Mouse (Mus musculus) heart, adult 2 months (tissue): ENCODE data around the gene Apobec2. TPM values are rescaled to one million over a fixed set of nuclear protein-coding genes. Genes with fewer than 3 reads are reported as not detected.

ENCODE experiments used
- DNase-seq, 2 experiments: peaks; one replicate each; pipeline ENCODE4 v3.0.0; 2021
- H3K27ac ChIP-seq: fragments of 200-600 bp; 2 replicates; pipeline ENCODE4 v1.8.1; 2022
- H3K27me3 ChIP-seq: fragments of 200-500 bp; 2 replicates; pipeline ENCODE4 v1.6.1; 2012; ENCODE audit warnings: mild to moderate bottlenecking, low read length, inconsistent platforms, mixed read lengths; ENCODE audit not compliant: control insufficient read depth, insufficient read depth
- H3K36me3 ChIP-seq: fragments of 200-500 bp; 2 replicates; pipeline ENCODE4 v1.6.1; 2012; ENCODE audit warnings: low read length, inconsistent platforms; ENCODE audit not compliant: control insufficient read depth, insufficient read depth
- H3K4me1 ChIP-seq: fragments of 200-500 bp; 2 replicates; pipeline ENCODE4 v1.6.1; 2011; ENCODE audit warnings: low read length; ENCODE audit not compliant: control insufficient read depth, insufficient read depth
- H3K4me3 ChIP-seq: fragments of 200-600 bp; 2 replicates; pipeline ENCODE4 v1.8.1; 2022
- H3K79me2 ChIP-seq: fragments of 200-500 bp; replicated peaks from 2 replicates; pipeline ENCODE4 v1.6.1; 2012; ENCODE audit warnings: mild to moderate bottlenecking, inconsistent platforms, low read length, moderate library complexity, mixed read lengths; ENCODE audit not compliant: control insufficient read depth, insufficient read depth
- H3K9ac ChIP-seq: fragments of 200-500 bp; 2 replicates; pipeline ENCODE4 v1.6.1; 2012; ENCODE audit warnings: low read depth, mild to moderate bottlenecking, control low read depth, inconsistent platforms, low read length, mixed read lengths
- CTCF ChIP-seq: fragments of 200-600 bp; IDR thresholded peaks from 2 replicates; pipeline ENCODE4 v1.8.1; 2022; ENCODE audit warnings: antibody characterized with exemption, mild to moderate bottlenecking, moderate library complexity
- EP300 ChIP-seq: fragments of 200-500 bp; IDR thresholded peaks from 2 replicates; pipeline ENCODE4 v1.6.1; 2011; ENCODE audit warnings: low read depth, low read length, control low read depth; ENCODE audit not compliant: insufficient read depth
- POLR2A ChIP-seq: fragments of 200-500 bp; IDR thresholded peaks from 2 replicates; pipeline ENCODE4 v1.6.1; 2011; ENCODE audit warnings: mild to moderate bottlenecking, low read depth, low read length, control low read depth; ENCODE audit not compliant: insufficient read depth
- WGBS: fragments of 180-500 bp; shearing (Covaris S2); methylation state at CpG from one replicate; pipeline ENCODE4 v1.1.7; 2018; 5-methylcytosine and 5-hydroxymethylcytosine counted together
- intact Hi-C: fragments of 180-260 bp; cut with DNase I; formaldehyde crosslinking; loops from one replicate; pipeline ENCODE4 v1.15.1; 2025
- polyA plus RNA-seq: library from polyadenylated mRNA; depleted of rRNA; stranded (reverse); fragments of >200 nt; gene quantifications from 2 replicates; pipeline ENCODE4 v1.2.3, GENCODE M21; 2012; rRNA removed
- total RNA-seq, 2 experiments: library from RNA; stranded (reverse); gene quantifications; 2 replicates each; pipeline ENCODE4 v1.2.3; 2021

The Apobec2 gene
- total and polyA plus RNA-seq, 3 experiments = 150 to 256 (median 222) TPM

DNA sequence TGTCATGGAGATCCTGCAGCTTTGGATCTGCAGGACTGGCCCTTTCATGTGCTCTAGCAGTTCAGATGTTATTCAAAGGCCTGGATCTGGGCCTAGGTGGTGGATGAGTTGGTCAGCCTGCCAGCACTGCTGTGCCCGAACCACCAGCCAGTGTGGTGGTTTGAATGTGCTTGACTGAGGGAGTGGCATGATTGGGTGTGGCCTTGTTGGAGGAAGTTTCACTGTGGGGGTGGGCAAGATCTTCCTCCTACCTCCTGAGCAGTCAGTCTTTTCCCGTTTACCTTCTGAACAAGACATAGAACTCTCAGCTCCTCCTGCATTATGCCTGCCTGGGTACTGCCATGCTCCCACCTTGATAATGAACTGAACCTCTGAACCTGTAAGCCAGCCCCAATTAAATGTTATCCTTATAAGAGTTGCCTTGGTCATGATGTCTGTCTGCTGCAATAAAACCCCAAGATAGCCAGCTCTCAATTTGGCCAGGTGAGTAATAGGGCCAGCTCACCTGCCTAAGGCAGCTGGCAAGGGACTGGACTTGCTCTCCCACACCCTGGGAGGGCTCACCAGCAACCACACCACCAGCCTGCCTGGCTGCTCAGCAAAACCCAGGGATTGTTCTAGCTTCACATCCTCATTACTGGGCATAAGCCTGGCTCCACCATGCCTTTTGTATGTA, 46.8 kb downstream of the Apobec2 start:
- Histone ChIP-seq H3K27me3 (no peaks in the 10 kb centered on the region), H3K27ac (no peak overlapping the region), H3K4me3 (no peak overlapping the region), H3K36me3 (no peaks in the 10 kb centered on the region), H3K79me2 (no peaks in the 10 kb centered on the region), H3K9ac (no peak overlapping the region), H3K4me1 (no peaks in the 10 kb centered on the region)
- DNase-seq = peak in 1 of 2 experiments; percentile 11
- WGBS = 53% methylated on average over 2 of the region's 2 CpGs
- intact Hi-C loops = no loop called here
- no peak for TF ChIP-seq POLR2A
- TF ChIP-seq EP300 = no peak
- TF ChIP-seq CTCF = no peak

DNA sequence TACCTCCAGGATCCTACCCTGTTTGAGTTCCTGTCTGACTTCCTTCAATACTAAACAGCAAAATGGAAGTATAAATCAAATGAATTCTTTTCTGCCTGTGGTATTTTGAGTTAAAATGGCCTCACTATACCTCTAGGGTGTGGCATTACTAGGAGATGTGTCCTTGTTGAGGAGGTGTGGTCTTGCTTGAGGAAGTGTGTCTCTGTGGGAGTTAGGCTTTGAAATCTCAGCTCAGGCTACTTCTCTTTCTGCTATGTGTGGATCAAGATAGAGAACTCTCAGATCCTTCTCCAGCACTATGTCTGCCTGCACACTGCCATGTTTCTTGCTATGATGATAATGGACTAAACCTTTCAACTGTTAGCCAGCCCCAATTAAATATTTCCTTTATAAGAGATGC, 53.7 kb downstream of the Apobec2 start:
- intact Hi-C loops = no loop called here
- Histone ChIP-seq H3K27ac (no peak overlapping the region), H3K27me3 (no peaks in the 10 kb centered on the region), H3K4me3 (no peak overlapping the region), H3K9ac (no peak overlapping the region), H3K36me3 (no peaks in the 10 kb centered on the region), H3K4me1 (no peaks in the 10 kb centered on the region), H3K79me2 (no peaks in the 10 kb centered on the region)
- TF ChIP-seq CTCF (no peak), EP300 (no peak), POLR2A (no peak)
- DNase-seq = no peak

DNA sequence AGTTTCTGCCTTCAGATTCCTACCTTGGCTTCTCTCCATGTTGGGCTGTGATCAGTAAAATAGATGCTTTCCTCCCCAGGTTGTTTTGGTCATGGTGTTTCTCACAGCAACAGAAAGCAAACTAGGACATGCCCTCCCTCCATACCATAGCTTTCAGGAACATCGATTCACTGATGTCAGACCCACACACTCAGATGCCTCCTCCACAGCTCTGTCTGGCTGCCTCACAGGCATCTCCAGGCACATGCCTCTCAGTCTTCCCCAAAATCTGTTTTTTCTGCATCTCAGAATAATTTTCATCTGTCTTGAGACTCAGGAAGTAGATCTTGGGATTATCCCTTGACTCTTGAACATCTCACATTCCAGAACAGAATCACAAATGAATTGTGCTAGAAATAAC, 56.6 kb downstream of the Apobec2 start:
- H3K79me2 ChIP-seq = no peaks in the 10 kb centered on the region
- TF ChIP-seq EP300 = no peak
- no peak for TF ChIP-seq POLR2A
- TF ChIP-seq CTCF = no peak
- no peak overlapping the region for H3K9ac ChIP-seq
- intact Hi-C loops = no loop called here
- no peak for DNase-seq
- no peak overlapping the region for H3K27ac ChIP-seq
- no peak overlapping the region for H3K4me3 ChIP-seq
- no peaks in the 10 kb centered on the region for H3K36me3 ChIP-seq
- WGBS = 85% methylated on average over 1 of the region's 1 CpGs
- H3K27me3 ChIP-seq = no peaks in the 10 kb centered on the region
- H3K4me1 ChIP-seq = no peaks in the 10 kb centered on the region

DNA sequence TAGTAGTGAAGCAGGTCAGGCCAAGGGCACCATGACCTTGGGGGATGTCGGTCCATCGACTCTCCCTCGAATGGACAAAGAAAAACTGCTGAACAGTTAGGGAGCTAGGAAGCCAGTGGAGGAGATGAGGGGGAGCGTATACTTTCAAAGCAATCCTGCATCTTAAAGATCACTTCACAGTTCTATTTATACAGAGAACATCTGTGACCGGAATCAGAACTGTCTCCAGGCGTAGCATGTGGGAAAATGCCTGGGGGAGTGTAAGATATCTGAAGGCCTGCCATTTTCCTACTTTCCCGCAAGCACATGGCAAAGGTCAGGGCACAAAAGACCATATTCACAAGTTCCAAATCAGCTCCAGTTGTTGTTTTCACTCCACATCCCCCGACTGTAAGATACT, 59.7 kb downstream of the Apobec2 start:
- Histone ChIP-seq H3K79me2 (no peaks in the 10 kb centered on the region), H3K9ac (no peak overlapping the region), H3K4me1 (no peaks in the 10 kb centered on the region), H3K27me3 (no peaks in the 10 kb centered on the region), H3K4me3 (no peak overlapping the region), H3K27ac (no peak overlapping the region), H3K36me3 (no peaks in the 10 kb centered on the region)
- TF ChIP-seq CTCF (no peak), POLR2A (no peak), EP300 (no peak)
- intact Hi-C loops = no loop called here
- WGBS = 67% methylated on average over 8 of the region's 8 CpGs
- no peak for DNase-seq

DNA sequence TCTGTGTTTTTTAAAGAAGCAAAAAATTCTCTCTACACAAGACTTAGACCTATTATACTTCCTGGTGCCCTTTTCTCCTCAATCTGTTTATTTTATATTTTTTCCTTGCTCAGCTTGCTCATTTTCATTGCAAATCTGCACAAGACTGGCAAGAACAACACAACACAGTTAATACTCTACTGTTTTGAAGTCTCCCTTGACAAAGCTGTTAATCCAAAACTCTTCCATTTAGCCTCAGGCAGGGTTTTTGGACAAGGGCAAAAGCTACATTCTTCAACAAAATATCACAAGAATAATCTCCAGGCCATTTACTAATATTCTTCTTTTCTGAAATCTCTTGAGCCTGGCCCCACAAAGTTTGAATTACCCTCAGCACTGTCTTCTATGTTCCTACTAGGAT, 61.1 kb downstream of the Apobec2 start:
- Histone ChIP-seq H3K36me3 (no peaks in the 10 kb centered on the region), H3K9ac (no peak overlapping the region), H3K27me3 (no peaks in the 10 kb centered on the region), H3K4me1 (no peaks in the 10 kb centered on the region), H3K4me3 (no peak overlapping the region), H3K79me2 (no peaks in the 10 kb centered on the region), H3K27ac (no peak overlapping the region)
- intact Hi-C loops = no loop called here
- TF ChIP-seq CTCF (no peak), POLR2A (no peak), EP300 (no peak)
- DNase-seq = no peak

Other genes with a start within 250 kb of the Apobec2 start
- gene Trem1, start 200.2 kb downstream of the Apobec2 start, total RNA-seq = under 1 TPM in 1 of 2 experiments, not detected in 1; 0.10 TPM
- gene Trem1, start 200.2 kb downstream of the Apobec2 start, polyA plus RNA-seq = 0.09 and 0.10 TPM in 2 replicates
- gene Trem3, start 185.2 kb downstream of the Apobec2 start, total RNA-seq = under 1 TPM in 1 of 2 experiments, not detected in 1; 0.26 TPM
- 0.23 TPM in 1 of 2 replicates, not detected in the other for gene Trem3, start 185.2 kb downstream of the Apobec2 start, polyA plus RNA-seq
- under 1 TPM in 1 of 2 experiments, not detected in 1; 0.31 TPM for gene Treml4, start 168.6 kb downstream of the Apobec2 start, total RNA-seq
- gene Treml4, start 168.6 kb downstream of the Apobec2 start, polyA plus RNA-seq = 0.76 and 1.9 TPM in 2 replicates
- gene Treml2, start 133.4 kb downstream of the Apobec2 start, total RNA-seq = 1 to 10 TPM in 1 of 2 experiments, under 1 TPM in 1; 0.91 to 3.1 TPM
- gene Treml2, start 133.4 kb downstream of the Apobec2 start, polyA plus RNA-seq = 1.5 and 2.4 TPM in 2 replicates
- gene B430306N03Rik, start 116.8 kb downstream of the Apobec2 start, total RNA-seq = under 1 TPM; 0.14 to 0.57 TPM
- gene B430306N03Rik, start 116.8 kb downstream of the Apobec2 start, polyA plus RNA-seq = 0.35 and 0.55 TPM in 2 replicates
- gene Trem2, start 86.5 kb downstream of the Apobec2 start, total RNA-seq = 1 to 10 TPM; 1.4 to 1.5 TPM
- 3.3 and 3.5 TPM in 2 replicates for gene Trem2, start 86.5 kb downstream of the Apobec2 start, polyA plus RNA-seq
- gene Treml1, start 73.0 kb downstream of the Apobec2 start, total RNA-seq = 1 to 10 TPM in 1 of 2 experiments, not detected in 1; 2.4 TPM
- gene Treml1, start 73.0 kb downstream of the Apobec2 start, polyA plus RNA-seq = 1.3 and 3.5 TPM in 2 replicates
- gene Nfya, start 23.0 kb downstream of the Apobec2 start, total RNA-seq = 10 to 100 TPM; 14.7 to 21.2 TPM
- 33.1 and 41.9 TPM in 2 replicates for gene Nfya, start 23.0 kb downstream of the Apobec2 start, polyA plus RNA-seq
- gene Oard1, start 22.9 kb downstream of the Apobec2 start, total RNA-seq = 10 to 100 TPM; 15.5 to 21.6 TPM
- gene Oard1, start 22.9 kb downstream of the Apobec2 start, polyA plus RNA-seq = 8.6 and 20.5 TPM in 2 replicates
- 1 to 10 TPM in 1 of 2 experiments, not detected in 1; 1.9 TPM for gene Tspo2, start 18.6 kb upstream of the Apobec2 start, total RNA-seq
- 0.82 and 5.4 TPM in 2 replicates for gene Tspo2, start 18.6 kb upstream of the Apobec2 start, polyA plus RNA-seq
- under 1 TPM; 0.23 to 0.27 TPM for gene Unc5cl, start 22.0 kb upstream of the Apobec2 start, total RNA-seq
- 0.21 TPM in 1 of 2 replicates, not detected in the other for gene Unc5cl, start 22.0 kb upstream of the Apobec2 start, polyA plus RNA-seq